Mouse (Mus musculus): ENCODE results near the gene Olfr623. TPM values are rescaled to one million over a fixed set of nuclear protein-coding genes. Genes with fewer than 3 reads are reported as not detected.

Gene Olfr623
- not detected in 2 replicates for polyA plus RNA-seq (2015; fragmentation: Nextera tagmentation; extraction: Ambion mirVana)

GRCm38 (mm10) chr7:103663598-103663997 lies at the start of gene Olfr623:
Olfr623 (minus strand) TSS chr7:103663698.

GRCm38 (mm10) chr7:103682420-103682819 lies 18.9 kb upstream of the Olfr623 start, which contains the start of gene Olfr625-ps1:
Olfr625-ps1 (plus strand) TSS chr7:103682720.

GRCm38 (mm10) chr7:103671091-103671490 lies 7.6 kb upstream of the Olfr623 start, which contains the start of gene Olfr624:
Olfr624 (minus strand) TSS chr7:103671191.

GRCm38 (mm10) chr7:103642602-103643001 lies 20.9 kb downstream of the Olfr623 start, which contains the start of gene Olfr622:
Olfr622 (minus strand) TSS chr7:103642702.

GRCm38 (mm10) chr7:103612434-103612833 lies 51.1 kb downstream of the Olfr623 start, which contains the start of gene Olfr620:
Olfr620 (minus strand) TSS chr7:103612534.

Other genes with a start within 250 kb of the Olfr623 start
- not detected in 2 replicates for gene Usp17lc, start 248.6 kb downstream of the Olfr623 start, polyA plus RNA-seq (2015; fragmentation: Nextera tagmentation; extraction: Ambion mirVana)
- not detected in 2 replicates for gene Olfr605, start 218.3 kb downstream of the Olfr623 start, polyA plus RNA-seq (2015; fragmentation: Nextera tagmentation; extraction: Ambion mirVana)
- not detected in 2 replicates for gene Olfr606, start 214.7 kb downstream of the Olfr623 start, polyA plus RNA-seq (2015; fragmentation: Nextera tagmentation; extraction: Ambion mirVana)
- gene Olfr607, start 199.5 kb downstream of the Olfr623 start, polyA plus RNA-seq (2015; fragmentation: Nextera tagmentation; extraction: Ambion mirVana), result not detected in 2 replicates
- not detected in 2 replicates for gene Olfr608, start 193.8 kb downstream of the Olfr623 start, polyA plus RNA-seq (2015; fragmentation: Nextera tagmentation; extraction: Ambion mirVana)
- gene Olfr609, start 165.6 kb downstream of the Olfr623 start, polyA plus RNA-seq (2015; fragmentation: Nextera tagmentation; extraction: Ambion mirVana), result not detected in 2 replicates
- not detected in 2 replicates for gene Olfr610, start 151.6 kb downstream of the Olfr623 start, polyA plus RNA-seq (2015; fragmentation: Nextera tagmentation; extraction: Ambion mirVana)
- not detected in 2 replicates for gene Olfr611, start 142.9 kb downstream of the Olfr623 start, polyA plus RNA-seq (2015; fragmentation: Nextera tagmentation; extraction: Ambion mirVana)
- not detected in 2 replicates for gene Olfr612, start 121.0 kb downstream of the Olfr623 start, polyA plus RNA-seq (2015; fragmentation: Nextera tagmentation; extraction: Ambion mirVana)
- not detected in 2 replicates for gene Olfr613, start 115.6 kb downstream of the Olfr623 start, polyA plus RNA-seq (2015; fragmentation: Nextera tagmentation; extraction: Ambion mirVana)
- gene Olfr615, start 107.6 kb downstream of the Olfr623 start, polyA plus RNA-seq (2015; fragmentation: Nextera tagmentation; extraction: Ambion mirVana), result not detected in 2 replicates
- not detected in 2 replicates for gene Olfr616, start 94.6 kb downstream of the Olfr623 start, polyA plus RNA-seq (2015; fragmentation: Nextera tagmentation; extraction: Ambion mirVana)
- gene Olfr617, start 90.6 kb downstream of the Olfr623 start, polyA plus RNA-seq (2015; fragmentation: Nextera tagmentation; extraction: Ambion mirVana), result not detected in 2 replicates
- gene Olfr618, start 73.6 kb downstream of the Olfr623 start, polyA plus RNA-seq (2015; fragmentation: Nextera tagmentation; extraction: Ambion mirVana), result not detected in 2 replicates
- gene Olfr619, start 63.1 kb downstream of the Olfr623 start, polyA plus RNA-seq (2015; fragmentation: Nextera tagmentation; extraction: Ambion mirVana), result not detected in 2 replicates
- not detected in 2 replicates for gene Olfr620, start 51.2 kb downstream of the Olfr623 start, polyA plus RNA-seq (2015; fragmentation: Nextera tagmentation; extraction: Ambion mirVana)
- gene Olfr622, start 21.0 kb downstream of the Olfr623 start, polyA plus RNA-seq (2015; fragmentation: Nextera tagmentation; extraction: Ambion mirVana), result not detected in 2 replicates
- 0.04 TPM in 2 replicates for gene Olfr624, start 7.5 kb upstream of the Olfr623 start, polyA plus RNA-seq (2015; fragmentation: Nextera tagmentation; extraction: Ambion mirVana)
- gene Olfr625-ps1, start 19.0 kb upstream of the Olfr623 start, polyA plus RNA-seq (2015; fragmentation: Nextera tagmentation; extraction: Ambion mirVana), result not detected in 2 replicates
- gene Olfr243, start 51.0 kb upstream of the Olfr623 start, polyA plus RNA-seq (2015; fragmentation: Nextera tagmentation; extraction: Ambion mirVana), result not detected in 2 replicates
- gene Olfr628, start 66.7 kb upstream of the Olfr623 start, polyA plus RNA-seq (2015; fragmentation: Nextera tagmentation; extraction: Ambion mirVana), result not detected in 2 replicates
- not detected in 2 replicates for gene Olfr629, start 81.2 kb upstream of the Olfr623 start, polyA plus RNA-seq (2015; fragmentation: Nextera tagmentation; extraction: Ambion mirVana)
- not detected in 2 replicates for gene Olfr630, start 93.6 kb upstream of the Olfr623 start, polyA plus RNA-seq (2015; fragmentation: Nextera tagmentation; extraction: Ambion mirVana)
- gene Olfr69, start 107.9 kb upstream of the Olfr623 start, polyA plus RNA-seq (2015; fragmentation: Nextera tagmentation; extraction: Ambion mirVana), result not detected in 2 replicates
- gene Olfr68, start 116.0 kb upstream of the Olfr623 start, polyA plus RNA-seq (2015; fragmentation: Nextera tagmentation; extraction: Ambion mirVana), result not detected in 2 replicates
- not detected in 2 replicates for gene Olfr67, start 128.1 kb upstream of the Olfr623 start, polyA plus RNA-seq (2015; fragmentation: Nextera tagmentation; extraction: Ambion mirVana)
- 239 and 288 TPM in 2 replicates for gene Hbb-bt, start 150.3 kb upstream of the Olfr623 start, polyA plus RNA-seq (2015; fragmentation: Nextera tagmentation; extraction: Ambion mirVana)
- 1,091 and 1,331 TPM in 2 replicates for gene Hbb-bs, start 164.4 kb upstream of the Olfr623 start, polyA plus RNA-seq (2015; fragmentation: Nextera tagmentation; extraction: Ambion mirVana)
- gene Hbb-bh2, start 176.8 kb upstream of the Olfr623 start, polyA plus RNA-seq (2015; fragmentation: Nextera tagmentation; extraction: Ambion mirVana), result not detected in 2 replicates
- not detected in 2 replicates for gene Hbb-bh1, start 179.5 kb upstream of the Olfr623 start, polyA plus RNA-seq (2015; fragmentation: Nextera tagmentation; extraction: Ambion mirVana)
- 0.77 TPM in 1 of 2 replicates, not detected in the other for gene Hbb-y, start 189.5 kb upstream of the Olfr623 start, polyA plus RNA-seq (2015; fragmentation: Nextera tagmentation; extraction: Ambion mirVana)
- gene Olfr66, start 222.6 kb upstream of the Olfr623 start, polyA plus RNA-seq (2015; fragmentation: Nextera tagmentation; extraction: Ambion mirVana), result not detected in 2 replicates
- gene Olfr64, start 230.8 kb upstream of the Olfr623 start, polyA plus RNA-seq (2015; fragmentation: Nextera tagmentation; extraction: Ambion mirVana), result not detected in 2 replicates
- gene Olfr65, start 239.8 kb upstream of the Olfr623 start, polyA plus RNA-seq (2015; fragmentation: Nextera tagmentation; extraction: Ambion mirVana), result not detected in 2 replicates